Mouse (Mus musculus) intestine, postnatal 0 days (tissue): ENCODE results near the gene Ntsr1. TPM values are rescaled to one million over a fixed set of nuclear protein-coding genes. Genes with fewer than 3 reads are reported as not detected.

Experiments used
- ATAC-seq: fragments of 200-750 bp; cut with Nextera tagmentation; 2 replicates; pipeline ENCODE4 v1.8.0; 2017; ENCODE audit warnings: mild to moderate bottlenecking, moderate TSS enrichment, moderate library complexity
- H3K27ac ChIP-seq: fragments of 300-500 bp; sonication (generic); 2 replicates; pipeline ENCODE4 v1.5.1; 2014; ENCODE audit warnings: mild to moderate bottlenecking, low read depth, low read length, moderate library complexity
- H3K27me3 ChIP-seq: fragments of 300-500 bp; sonication (generic); replicated peaks from 2 replicates; pipeline ENCODE4 v1.6.1; 2014; ENCODE audit warnings: low read length, mixed read lengths; ENCODE audit not compliant: control insufficient read depth, insufficient read depth
- H3K36me3 ChIP-seq: fragments of 300-500 bp; sonication (generic); 2 replicates; pipeline ENCODE4 v1.6.1; 2014; ENCODE audit warnings: mild to moderate bottlenecking, moderate library complexity; ENCODE audit not compliant: control insufficient read depth, insufficient read depth
- H3K4me1 ChIP-seq: fragments of 300-500 bp; sonication (generic); replicated peaks from 2 replicates; pipeline ENCODE4 v1.6.1; 2014; ENCODE audit warnings: antibody characterized with exemption, low read length, mixed read lengths; ENCODE audit not compliant: control insufficient read depth, insufficient read depth
- H3K4me2 ChIP-seq: fragments of 300-500 bp; sonication (generic); replicated peaks from 2 replicates; pipeline ENCODE4 v1.6.1; 2014; ENCODE audit warnings: low read depth, mild to moderate bottlenecking, moderate library complexity
- H3K4me3 ChIP-seq: fragments of 300-500 bp; sonication (generic); 2 replicates; pipeline ENCODE4 v1.5.1; 2014; ENCODE audit warnings: low read depth, low read length
- H3K9ac ChIP-seq: fragments of 300-500 bp; sonication (generic); 2 replicates; pipeline ENCODE4 v1.6.1; 2014; ENCODE audit warnings: mild to moderate bottlenecking, low read depth, low read length
- H3K9me3 ChIP-seq: fragments of 300-500 bp; sonication (generic); 2 replicates; pipeline ENCODE4 v1.6.1; 2016; ENCODE audit warnings: mixed run types; ENCODE audit not compliant: control insufficient read depth
- CTCF ChIP-seq: sonication (generic); IDR thresholded peaks from 2 replicates; pipeline ENCODE4 v1.5.1; 2016; ENCODE audit warnings: low read depth, mild to moderate bottlenecking, control low read depth, antibody characterized with exemption, moderate library complexity
- WGBS: fragments of 180-500 bp; shearing (Covaris S2); extraction: QIAGEN DNeasy Blood & Tissue Kit; methylation state at CpG from one replicate; pipeline ENCODE4 v1.1.7; 2014; 5-methylcytosine and 5-hydroxymethylcytosine counted together
- polyA plus RNA-seq: library from polyadenylated mRNA; unstranded; fragments of >200 nt; fragmentation: Nextera tagmentation; extraction: Ambion mirVana; gene quantifications from 2 replicates; pipeline ENCODE4 v1.2.1, GENCODE M21; 2015

Ntsr1 gene
- polyA plus RNA-seq, 1 experiment from 2014 or later: 0.74 TPM

GRCm38 (mm10) chr2:180578686-180579085, 78.9 kb downstream of the Ntsr1 start:
- H3K27ac ChIP-seq: no peak overlapping the region
- no peaks in the 10 kb centered on the region for H3K36me3 ChIP-seq
- no peaks in the 10 kb centered on the region for H3K9me3 ChIP-seq
- 0 out of 2 replicates have a peak, but pooled peaks cover 3% of the 10 kb centered on the region for H3K4me1 ChIP-seq
- H3K4me2 ChIP-seq: no peak overlapping the region
- no peak overlapping the region for H3K9ac ChIP-seq
- WGBS: 4% methylated on average over 3 of the region's 3 CpGs
- peaks cover 41% of the 10 kb centered on the region for H3K27me3 ChIP-seq
- no peak overlapping the region for H3K4me3 ChIP-seq
- peak; percentile 93 for TF ChIP-seq CTCF
- no peak for ATAC-seq

- Histone ChIP-seq H3K9ac (no peak within 1 kb of the TSS; the same call in 1 of the 2 replicates), H3K4me1 (0 out of 2 replicates have a peak, but pooled peaks cover 3% of the 10 kb centered on the region), H3K9me3 (no peaks in the 10 kb centered on the region), H3K36me3 (peaks cover 5% of the 10 kb centered on the region; the same call in 1 of the 2 replicates), H3K27me3 (peaks cover 22% of the 10 kb centered on the region), H3K4me2 (0 out of 2 replicates have a peak within 1 kb of the TSS, but pooled peaks have one; percentile 98), H3K27ac (no peak within 1 kb of the TSS), H3K4me3 (no peak within 1 kb of the TSS)
- peak; percentile 11; the same call in 1 of the 2 replicates for ATAC-seq
- 51% methylated on average over 3 of the region's 3 CpGs for whole genome bisulfite sequencing
- no peak for TF ChIP-seq CTCF
Observed at GRCm38 (mm10) chr2:180581002-180581401, 81.2 kb downstream of the Ntsr1 start, which contains the start of gene Mrgbp. Mrgbp (plus strand) TSS chr2:180581304.

GRCm38 (mm10) chr2:180582481-180583153, 82.8 kb downstream of the Ntsr1 start:
- Histone ChIP-seq H3K9me3 (no peaks in the 10 kb centered on the region), H3K9ac (peak overlapping the region; percentile 85), H3K4me3 (peak overlapping the region; percentile 83), H3K4me1 (0 out of 2 replicates have a peak, but pooled peaks cover 3% of the 10 kb centered on the region), H3K36me3 (peaks cover 10% of the 10 kb centered on the region), H3K27ac (peak overlapping the region; percentile 21; the same call in 1 of the 2 replicates), H3K4me2 (peak overlapping the region; percentile 98), H3K27me3 (peaks cover 12% of the 10 kb centered on the region)
- peak; percentile 87 for ATAC-seq
- whole genome bisulfite sequencing: 1% methylated on average over 46 of the region's 57 CpGs
- peak; percentile 99 for TF ChIP-seq CTCF

GRCm38 (mm10) chr2:180583154-180583507, 83.4 kb downstream of the Ntsr1 start:
- H3K27ac ChIP-seq: no peak overlapping the region
- ATAC-seq: no peak
- H3K9me3 ChIP-seq: no peaks in the 10 kb centered on the region
- 0 out of 2 replicates have a peak, but pooled peaks cover 3% of the 10 kb centered on the region for H3K4me1 ChIP-seq
- H3K4me2 ChIP-seq: peak overlapping the region; percentile 98
- H3K9ac ChIP-seq: peak overlapping the region; percentile 85
- peak overlapping the region; percentile 83 for H3K4me3 ChIP-seq
- no peak for TF ChIP-seq CTCF
- peaks cover 8% of the 10 kb centered on the region for H3K27me3 ChIP-seq
- H3K36me3 ChIP-seq: peaks cover 10% of the 10 kb centered on the region
- 15% methylated on average over 7 of the region's 7 CpGs for WGBS

GRCm38 (mm10) chr2:180588736-180589122, 89.0 kb downstream of the Ntsr1 start:
- Histone ChIP-seq H3K27me3 (no peaks in the 10 kb centered on the region), H3K4me1 (no peaks in the 10 kb centered on the region), H3K36me3 (peaks cover 40% of the 10 kb centered on the region), H3K27ac (peak overlapping the region; percentile 92), H3K4me2 (peak overlapping the region; percentile 91), H3K9ac (peak overlapping the region; percentile 92), H3K9me3 (no peaks in the 10 kb centered on the region), H3K4me3 (peak overlapping the region; percentile 97)
- peak; percentile 55 for TF ChIP-seq CTCF
- WGBS: 49% methylated on average over 6 of the region's 6 CpGs
- peak; percentile 20 for ATAC-seq

GRCm38 (mm10) chr2:180589123-180589831, 89.5 kb downstream of the Ntsr1 start, which contains the start of gene Ogfr:
Ogfr (plus strand) TSS chr2:180589245.
- Histone ChIP-seq H3K9ac (peak within 1 kb of the TSS; percentile 92), H3K4me2 (peak within 1 kb of the TSS; percentile 91), H3K9me3 (no peaks in the 10 kb centered on the region), H3K27ac (peak within 1 kb of the TSS; percentile 92), H3K27me3 (no peaks in the 10 kb centered on the region), H3K4me1 (no peaks in the 10 kb centered on the region), H3K4me3 (peak within 1 kb of the TSS; percentile 97), H3K36me3 (peaks cover 46% of the 10 kb centered on the region)
- under 1% methylated on average over 60 of the region's 67 CpGs for WGBS
- TF ChIP-seq CTCF: peak; percentile 37
- peak; percentile 90 for ATAC-seq

Other genes with a start within 250 kb of the Ntsr1 start
- 442 and 454 TPM in 2 replicates for gene Rps21, start 242.6 kb upstream of the Ntsr1 start, polyA plus RNA-seq
- 8.2 and 8.4 TPM in 2 replicates for gene Cables2, start 226.5 kb upstream of the Ntsr1 start, polyA plus RNA-seq
- 0.18 and 0.25 TPM in 2 replicates for gene Rbbp8nl, start 210.1 kb upstream of the Ntsr1 start, polyA plus RNA-seq
- 20.9 and 23.9 TPM in 2 replicates for gene Gata5, start 165.3 kb upstream of the Ntsr1 start, polyA plus RNA-seq
- gene Slco4a1, start 43.7 kb upstream of the Ntsr1 start, polyA plus RNA-seq: 0.47 and 0.76 TPM in 2 replicates
- 10.7 and 10.8 TPM in 2 replicates for gene Mrgbp, start 81.3 kb downstream of the Ntsr1 start, polyA plus RNA-seq
- gene Ogfr, start 89.3 kb downstream of the Ntsr1 start, polyA plus RNA-seq: 32.5 and 34.4 TPM in 2 replicates
- 1.1 and 1.3 TPM in 2 replicates for gene Col9a3, start 97.8 kb downstream of the Ntsr1 start, polyA plus RNA-seq
- gene Tcfl5, start 142.7 kb downstream of the Ntsr1 start, polyA plus RNA-seq: 0.07 TPM in 2 replicates
- gene Dido1, start 210.0 kb downstream of the Ntsr1 start, polyA plus RNA-seq: 7.8 and 9.3 TPM in 2 replicates
- 36.6 and 38.0 TPM in 2 replicates for gene Gid8, start 210.1 kb downstream of the Ntsr1 start, polyA plus RNA-seq
- gene Slc17a9, start 225.3 kb downstream of the Ntsr1 start, polyA plus RNA-seq: 2.3 and 3.1 TPM in 2 replicates